Mouse (Mus musculus) midbrain, embryonic 15.5 days (tissue): ENCODE measurements around the gene Fam83c. TPM values are rescaled to one million over a fixed set of nuclear protein-coding genes. Genes with fewer than 3 reads are reported as not detected.

Experiments used
- ATAC-seq: fragments of 200-750 bp; cut with Nextera tagmentation; replicated peaks from 2 replicates; pipeline ENCODE4 v1.8.0; 2017; ENCODE audit warnings: moderate TSS enrichment
- H3K27ac ChIP-seq: fragments of 300-500 bp; sonication (generic); 2 replicates; pipeline ENCODE4 v1.5.1; 2015; ENCODE audit warnings: mild to moderate bottlenecking, inconsistent platforms
- H3K27me3 ChIP-seq: fragments of 300-500 bp; sonication (generic); replicated peaks from 2 replicates; pipeline ENCODE4 v1.6.1; 2015; ENCODE audit warnings: inconsistent platforms
- H3K36me3 ChIP-seq: fragments of 300-500 bp; sonication (generic); replicated peaks from 2 replicates; pipeline ENCODE4 v1.6.1; 2015; ENCODE audit warnings: inconsistent platforms
- H3K4me1 ChIP-seq: fragments of 300-500 bp; sonication (generic); 2 replicates; pipeline ENCODE4 v1.6.1; 2015; ENCODE audit warnings: inconsistent platforms
- H3K4me2 ChIP-seq: fragments of 300-500 bp; sonication (generic); 2 replicates; pipeline ENCODE4 v1.6.1; 2015; ENCODE audit warnings: inconsistent platforms, mild to moderate bottlenecking, moderate library complexity
- H3K4me3 ChIP-seq: fragments of 300-500 bp; sonication (generic); 2 replicates; pipeline ENCODE4 v1.5.1; 2015; ENCODE audit warnings: mild to moderate bottlenecking, inconsistent platforms
- H3K9ac ChIP-seq: fragments of 300-500 bp; sonication (generic); 2 replicates; pipeline ENCODE4 v1.6.1; 2015; ENCODE audit warnings: mild to moderate bottlenecking, inconsistent platforms
- H3K9me3 ChIP-seq: fragments of 300-500 bp; sonication (generic); 2 replicates; pipeline ENCODE4 v1.6.1; 2016; ENCODE audit warnings: inconsistent platforms
- WGBS: fragments of 180-500 bp; shearing (Covaris S2); methylation state at CpG from one replicate; pipeline ENCODE4 v1.1.7; 2015; ENCODE audit warnings: mixed read lengths; 5-methylcytosine and 5-hydroxymethylcytosine counted together
- polyA plus RNA-seq: library from polyadenylated mRNA; unstranded; fragments of >200 nt; fragmentation: Nextera tagmentation; extraction: Ambion mirVana; gene quantifications from 2 replicates; pipeline ENCODE4 v1.2.1, GENCODE M21; 2015

Gene Fam83c
- polyA plus RNA-seq, 1 experiment from 2014 or later: 0.54 TPM

DNA sequence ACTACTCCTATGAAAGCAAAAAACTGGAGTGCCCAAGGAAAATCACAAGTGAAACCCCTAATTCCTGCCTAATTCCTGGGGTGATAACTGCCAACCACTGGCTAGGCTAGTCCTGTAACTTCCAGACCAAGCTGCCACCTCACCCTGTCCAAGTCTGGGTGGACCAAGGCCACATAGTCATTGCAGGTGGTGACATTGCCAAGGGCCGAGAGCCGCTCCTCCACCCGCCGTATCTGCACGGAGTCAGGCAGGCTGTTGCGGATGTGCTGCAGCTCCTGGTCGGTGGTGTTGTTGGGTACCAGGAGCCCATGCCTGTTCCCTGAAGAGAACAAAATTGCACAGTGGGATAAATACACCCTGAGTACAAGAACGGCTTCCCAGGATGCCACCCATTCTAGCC lies 10.9 kb downstream of the Fam83c start:
- no peak overlapping the region for H3K4me3 ChIP-seq
- H3K36me3 ChIP-seq: peaks cover 17% of the 10 kb centered on the region
- no peak overlapping the region for H3K27ac ChIP-seq
- no peaks in the 10 kb centered on the region for H3K27me3 ChIP-seq
- ATAC-seq: no peak
- no peak overlapping the region for H3K9ac ChIP-seq
- 96% methylated on average over 8 of the region's 8 CpGs for WGBS
- H3K4me2 ChIP-seq: no peak overlapping the region
- H3K9me3 ChIP-seq: no peaks in the 10 kb centered on the region
- H3K4me1 ChIP-seq: peaks cover 31% of the 10 kb centered on the region

DNA sequence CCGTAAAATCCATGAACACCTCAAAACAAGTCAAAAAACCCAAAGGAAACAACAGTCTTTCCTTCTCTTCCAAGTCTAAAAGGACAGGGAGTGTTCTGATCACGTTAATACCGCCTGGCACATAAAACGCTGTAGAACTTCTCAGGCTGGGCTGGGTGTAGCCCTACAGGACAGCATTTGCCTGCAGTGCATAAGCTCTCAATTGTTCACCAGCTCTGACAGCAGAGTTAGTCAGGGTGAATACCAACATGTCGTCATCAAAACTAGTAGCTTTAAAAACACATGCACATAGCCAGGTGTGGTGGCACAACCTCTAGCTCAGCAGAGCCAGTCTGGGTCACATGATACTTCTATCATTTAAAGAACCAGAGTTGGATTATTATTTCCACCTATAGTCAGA lies 13.9 kb downstream of the Fam83c start:
- no peaks in the 10 kb centered on the region for H3K27me3 ChIP-seq
- H3K36me3 ChIP-seq: peaks cover 21% of the 10 kb centered on the region
- H3K9me3 ChIP-seq: no peaks in the 10 kb centered on the region
- peaks cover 30% of the 10 kb centered on the region for H3K4me1 ChIP-seq
- no peak overlapping the region for H3K9ac ChIP-seq
- H3K27ac ChIP-seq: no peak overlapping the region
- no peak overlapping the region for H3K4me2 ChIP-seq
- WGBS: 94% methylated on average over 5 of the region's 5 CpGs
- no peak overlapping the region for H3K4me3 ChIP-seq
- no peak for ATAC-seq

DNA sequence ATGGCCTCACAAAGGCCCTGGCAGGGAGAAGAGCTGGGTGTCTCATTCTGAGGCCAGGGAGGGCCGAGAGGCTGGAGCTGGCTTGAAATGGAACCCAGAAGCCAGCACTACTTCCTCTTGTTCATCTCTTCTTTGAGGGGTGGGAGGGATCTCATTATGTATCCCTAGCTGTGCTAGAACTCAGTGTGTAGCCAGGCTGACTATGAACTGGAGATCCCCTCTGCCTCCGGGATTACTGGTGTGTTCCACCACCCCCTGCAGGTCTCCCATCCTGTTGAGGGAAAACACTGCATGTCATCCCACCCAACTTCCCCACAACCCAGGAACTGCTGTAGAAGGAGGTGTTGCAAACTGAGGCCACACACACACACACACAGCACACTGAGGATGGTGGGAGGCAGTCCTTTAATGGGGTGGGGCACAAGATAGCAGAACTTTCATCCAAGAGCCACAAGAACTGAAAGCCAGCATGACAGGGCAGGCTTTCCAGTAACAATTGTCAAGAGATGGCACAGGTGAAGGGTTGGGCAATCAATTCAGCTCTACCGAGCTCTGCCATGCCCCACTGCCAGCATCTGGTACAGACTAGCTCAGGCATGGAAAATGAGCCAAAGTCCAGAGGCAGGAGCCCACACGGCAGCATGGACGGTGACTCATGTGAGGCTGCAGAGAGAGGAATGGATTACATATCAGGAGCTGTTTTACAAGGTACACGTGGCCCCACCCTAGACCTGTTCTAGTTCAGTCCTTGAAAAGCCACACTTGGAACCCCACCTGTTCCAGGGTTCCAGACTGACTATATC lies 15.0 kb downstream of the Fam83c start:
- peak overlapping the region; percentile 82 for H3K27ac ChIP-seq
- peak overlapping the region; percentile 67 for H3K4me2 ChIP-seq
- H3K36me3 ChIP-seq: peaks cover 21% of the 10 kb centered on the region
- no peaks in the 10 kb centered on the region for H3K9me3 ChIP-seq
- H3K9ac ChIP-seq: peak overlapping the region; percentile 68
- 65% methylated on average over 6 of the region's 6 CpGs for WGBS
- peaks cover 23% of the 10 kb centered on the region for H3K4me1 ChIP-seq
- H3K27me3 ChIP-seq: no peaks in the 10 kb centered on the region
- H3K4me3 ChIP-seq: peak overlapping the region; percentile 49
- ATAC-seq: no peak; the same call in 1 of the 2 replicates

DNA sequence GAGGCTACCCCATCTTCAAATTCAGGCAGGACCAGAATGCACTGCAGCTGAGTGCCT lies 15.4 kb downstream of the Fam83c start, which contains the start of gene BC029722:
TSS of gene BC029722 (minus strand) at position 35 of the 57 bp plus-strand sequence.
- Histone ChIP-seq H3K9me3 (no peaks in the 10 kb centered on the region), H3K36me3 (peaks cover 24% of the 10 kb centered on the region), H3K4me2 (peak within 1 kb of the TSS; percentile 67), H3K9ac (peak within 1 kb of the TSS; percentile 68), H3K4me1 (peaks cover 23% of the 10 kb centered on the region), H3K4me3 (peak within 1 kb of the TSS; percentile 49), H3K27me3 (no peaks in the 10 kb centered on the region), H3K27ac (peak within 1 kb of the TSS; percentile 82)
- no peak for ATAC-seq

DNA sequence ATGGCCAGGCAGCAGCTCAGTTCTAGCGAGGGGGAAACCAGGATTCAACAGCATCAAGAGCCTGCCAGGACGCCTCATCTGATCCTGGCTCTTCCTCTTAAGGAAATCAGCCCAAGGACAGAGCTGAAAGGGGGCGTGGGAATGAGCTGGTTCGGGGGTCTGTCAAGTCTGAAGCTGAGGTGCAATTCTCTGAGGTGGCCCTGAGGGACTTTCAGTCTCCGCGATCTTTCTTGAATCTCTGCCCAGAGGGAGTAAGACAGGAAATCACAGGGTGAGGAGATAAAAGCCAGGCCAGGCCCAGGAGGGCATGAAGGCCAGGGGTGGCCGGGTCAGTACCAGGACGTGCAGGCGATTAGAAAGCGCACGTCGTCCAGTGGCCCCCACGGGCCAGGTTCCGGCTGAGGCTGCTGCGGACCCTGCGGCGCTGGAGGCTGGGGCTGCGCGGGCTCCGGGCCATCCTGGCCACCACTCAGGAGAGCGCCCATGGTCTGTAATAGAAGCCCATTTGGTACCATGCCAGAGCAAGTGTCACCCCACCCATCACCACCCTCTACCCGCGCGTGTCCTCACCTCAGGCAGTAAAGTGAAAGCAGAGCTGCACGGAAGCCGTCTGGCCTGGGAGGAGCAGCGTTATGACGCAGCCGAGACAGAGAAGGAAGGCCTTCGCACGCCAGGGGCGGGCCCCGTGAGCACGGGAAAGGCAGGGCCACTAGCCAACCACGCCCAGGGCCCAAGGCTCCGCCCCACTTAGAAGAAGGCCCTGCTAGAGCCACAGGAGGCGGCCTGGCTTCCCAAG lies 15.9 kb downstream of the Fam83c start:
- H3K27me3 ChIP-seq: no peaks in the 10 kb centered on the region
- peak overlapping the region; percentile 68 for H3K9ac ChIP-seq
- H3K4me3 ChIP-seq: peak overlapping the region; percentile 49
- peaks cover 28% of the 10 kb centered on the region for H3K36me3 ChIP-seq
- peak overlapping the region; percentile 82 for H3K27ac ChIP-seq
- peak overlapping the region; percentile 67 for H3K4me2 ChIP-seq
- WGBS: 3% methylated on average over 37 of the region's 37 CpGs
- ATAC-seq: peak; percentile 90
- no peaks in the 10 kb centered on the region for H3K9me3 ChIP-seq
- peaks cover 23% of the 10 kb centered on the region for H3K4me1 ChIP-seq

DNA sequence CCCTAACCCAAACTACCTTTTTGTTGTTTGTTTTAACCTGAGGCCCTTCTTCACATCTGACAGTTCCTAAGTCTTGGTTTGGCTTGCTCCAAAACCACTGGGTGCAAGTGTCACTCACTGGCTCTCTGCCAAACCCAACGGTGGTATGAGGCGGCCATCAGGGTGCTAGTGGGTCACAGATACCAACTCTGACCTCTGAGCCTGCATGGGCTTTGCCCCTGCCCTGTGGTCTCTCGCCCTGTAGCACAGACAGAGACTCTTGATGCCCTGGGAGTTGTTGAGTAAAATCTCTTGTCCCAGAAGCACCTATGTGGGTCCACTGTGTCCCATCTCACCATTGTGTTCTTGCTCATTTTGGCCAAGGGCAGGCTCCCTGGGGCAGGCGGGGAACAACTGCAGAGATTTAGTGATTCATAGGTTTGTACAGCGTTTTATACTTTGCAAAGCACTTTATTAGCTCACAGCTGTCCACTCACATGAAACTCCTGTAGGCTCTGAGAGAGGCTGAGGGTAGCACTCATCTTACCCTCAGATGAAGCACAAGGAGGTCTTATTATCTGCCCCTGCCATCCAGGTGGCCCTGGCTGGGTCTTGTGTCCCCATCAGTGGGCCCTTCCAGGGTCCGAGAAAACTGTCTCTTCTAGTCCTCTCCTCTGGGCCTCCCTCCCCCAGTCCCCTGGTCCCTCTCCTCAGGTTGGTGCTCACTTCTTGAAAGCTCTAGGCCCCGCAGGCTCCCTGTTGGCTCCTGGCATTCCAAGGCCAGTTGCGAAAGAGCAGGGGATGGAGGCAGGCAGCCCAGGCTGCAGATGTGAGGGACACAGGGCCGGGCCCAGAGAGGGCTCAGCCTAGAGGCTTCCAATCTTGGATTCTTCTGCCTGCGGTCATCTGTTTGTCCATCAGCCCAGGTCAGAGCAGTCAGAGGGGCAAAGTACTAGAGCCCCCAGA lies 17.1 kb downstream of the Fam83c start:
- Histone ChIP-seq H3K36me3 (peaks cover 22% of the 10 kb centered on the region), H3K27me3 (no peaks in the 10 kb centered on the region), H3K4me3 (no peak overlapping the region), H3K4me2 (peak overlapping the region; percentile 67), H3K4me1 (peaks cover 23% of the 10 kb centered on the region), H3K9me3 (no peaks in the 10 kb centered on the region), H3K27ac (no peak overlapping the region), H3K9ac (peak overlapping the region; percentile 68; the same call in 1 of the 2 replicates)
- WGBS: 79% methylated on average over 10 of the region's 10 CpGs
- no peak for ATAC-seq

DNA sequence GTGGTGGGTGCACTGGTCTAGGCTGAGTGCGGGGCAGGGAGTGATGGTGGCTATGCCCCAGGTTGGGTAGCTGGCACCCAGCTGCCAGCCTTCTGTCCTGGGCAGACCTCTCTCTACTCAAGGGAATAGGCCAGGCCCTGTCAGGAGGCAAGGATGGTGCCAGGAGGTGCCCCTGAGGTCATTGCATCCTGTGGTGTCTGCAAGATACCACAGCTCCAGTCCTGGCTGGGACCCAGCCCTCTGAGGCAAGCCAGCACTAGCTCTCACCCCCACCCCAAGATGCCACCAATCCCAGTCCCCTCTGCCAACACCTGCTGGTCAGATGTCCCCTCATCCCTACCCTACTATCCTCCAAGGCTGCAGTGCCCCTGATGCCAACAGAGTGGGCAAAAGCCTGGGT lies 18.5 kb downstream of the Fam83c start:
- ATAC-seq: no peak
- no peaks in the 10 kb centered on the region for H3K27me3 ChIP-seq
- H3K9ac ChIP-seq: no peak overlapping the region
- H3K36me3 ChIP-seq: peaks cover 11% of the 10 kb centered on the region; the same call in 1 of the 2 replicates
- 96% methylated on average over 1 of the region's 1 CpGs for WGBS
- no peak overlapping the region for H3K4me3 ChIP-seq
- H3K9me3 ChIP-seq: no peaks in the 10 kb centered on the region
- no peak overlapping the region for H3K4me2 ChIP-seq
- H3K27ac ChIP-seq: no peak overlapping the region
- peaks cover 23% of the 10 kb centered on the region for H3K4me1 ChIP-seq

DNA sequence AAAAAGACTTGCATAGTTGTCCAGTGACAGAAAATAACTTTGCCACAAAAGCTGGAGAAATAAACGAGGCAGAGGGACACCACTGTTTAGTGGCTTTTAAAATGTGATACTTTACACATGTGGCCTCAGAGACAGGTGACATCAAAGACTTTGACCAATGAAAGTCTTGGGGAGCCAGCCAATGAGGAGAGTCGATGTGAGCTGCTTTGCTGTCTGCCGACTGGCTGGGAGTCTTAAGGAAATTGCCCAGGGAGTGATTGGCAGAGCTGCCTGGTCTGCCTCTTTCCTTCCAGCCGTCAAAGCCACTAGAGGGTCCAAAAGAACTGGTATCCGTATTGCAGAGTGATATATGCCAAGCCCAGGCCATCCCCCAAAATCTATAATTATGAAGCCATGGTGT lies 19.8 kb downstream of the Fam83c start:
- Histone ChIP-seq H3K4me1 (peaks cover 23% of the 10 kb centered on the region), H3K27ac (no peak overlapping the region), H3K9me3 (no peaks in the 10 kb centered on the region), H3K36me3 (peaks cover 11% of the 10 kb centered on the region; the same call in 1 of the 2 replicates), H3K4me3 (no peak overlapping the region), H3K4me2 (no peak overlapping the region), H3K27me3 (no peaks in the 10 kb centered on the region), H3K9ac (no peak overlapping the region)
- 32% methylated on average over 5 of the region's 5 CpGs for WGBS
- ATAC-seq: no peak

DNA sequence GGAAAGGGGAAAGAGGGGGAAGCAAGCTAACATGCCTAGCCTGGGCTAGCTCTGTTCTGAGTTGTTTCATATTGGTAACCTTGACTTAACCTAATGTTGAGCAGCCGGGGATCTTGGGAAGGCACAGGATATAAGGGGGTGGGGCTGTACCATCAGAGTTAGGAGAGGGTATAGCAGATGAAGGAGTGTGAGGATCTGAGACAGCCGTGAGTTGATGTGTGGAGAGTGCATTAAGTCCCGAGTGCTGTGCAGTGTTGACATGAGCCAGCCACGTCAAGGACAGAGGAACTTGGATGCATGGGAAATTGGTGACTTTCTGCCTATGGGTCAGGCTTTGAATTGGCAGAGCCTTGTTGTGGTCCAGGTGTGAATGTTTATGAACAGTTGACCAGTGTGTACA lies 22.0 kb downstream of the Fam83c start:
- no peak overlapping the region for H3K9ac ChIP-seq
- 0 out of 2 replicates have a peak, but pooled peaks cover 2% of the 10 kb centered on the region for H3K4me1 ChIP-seq
- H3K27me3 ChIP-seq: no peaks in the 10 kb centered on the region
- no peak overlapping the region for H3K27ac ChIP-seq
- no peak for ATAC-seq
- no peaks in the 10 kb centered on the region for H3K9me3 ChIP-seq
- no peak overlapping the region for H3K4me3 ChIP-seq
- H3K4me2 ChIP-seq: no peak overlapping the region
- WGBS: 88% methylated on average over 4 of the region's 4 CpGs
- H3K36me3 ChIP-seq: peaks cover 11% of the 10 kb centered on the region; the same call in 1 of the 2 replicates

DNA sequence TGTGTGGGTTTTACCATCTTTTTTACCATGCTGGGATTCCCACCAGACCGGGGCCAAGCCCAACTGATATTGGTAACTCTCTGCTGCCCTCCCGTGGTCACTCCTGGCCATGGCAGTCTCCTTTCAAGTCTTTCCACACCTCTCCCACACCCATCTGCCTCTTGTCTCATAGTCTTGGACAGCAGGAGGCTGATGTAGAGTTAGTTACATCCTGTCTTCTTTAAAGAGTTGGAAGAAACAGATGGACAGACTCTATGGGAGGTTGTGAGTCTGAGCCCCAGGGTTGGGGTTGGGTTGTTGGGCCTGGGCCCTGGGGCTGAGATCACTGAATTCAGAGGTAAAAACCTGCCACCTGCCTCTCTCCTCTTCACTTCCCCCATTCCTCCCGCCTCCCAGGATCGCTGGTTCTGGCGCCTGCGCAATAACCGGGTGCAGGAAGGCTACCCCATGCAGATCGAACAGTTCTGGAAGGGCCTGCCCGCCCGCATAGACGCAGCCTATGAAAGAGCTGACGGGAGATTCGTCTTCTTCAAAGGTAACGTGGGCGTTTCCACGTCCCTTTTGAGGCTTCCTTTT lies 22.7 kb downstream of the Fam83c start:
- H3K27me3 ChIP-seq: no peaks in the 10 kb centered on the region
- H3K4me3 ChIP-seq: no peak overlapping the region
- H3K27ac ChIP-seq: no peak overlapping the region
- ATAC-seq: no peak
- H3K36me3 ChIP-seq: peaks cover 7% of the 10 kb centered on the region; the same call in 1 of the 2 replicates
- H3K4me1 ChIP-seq: no peaks in the 10 kb centered on the region
- no peak overlapping the region for H3K9ac ChIP-seq
- H3K9me3 ChIP-seq: no peaks in the 10 kb centered on the region
- WGBS: 46% methylated on average over 16 of the region's 16 CpGs
- H3K4me2 ChIP-seq: no peak overlapping the region

DNA sequence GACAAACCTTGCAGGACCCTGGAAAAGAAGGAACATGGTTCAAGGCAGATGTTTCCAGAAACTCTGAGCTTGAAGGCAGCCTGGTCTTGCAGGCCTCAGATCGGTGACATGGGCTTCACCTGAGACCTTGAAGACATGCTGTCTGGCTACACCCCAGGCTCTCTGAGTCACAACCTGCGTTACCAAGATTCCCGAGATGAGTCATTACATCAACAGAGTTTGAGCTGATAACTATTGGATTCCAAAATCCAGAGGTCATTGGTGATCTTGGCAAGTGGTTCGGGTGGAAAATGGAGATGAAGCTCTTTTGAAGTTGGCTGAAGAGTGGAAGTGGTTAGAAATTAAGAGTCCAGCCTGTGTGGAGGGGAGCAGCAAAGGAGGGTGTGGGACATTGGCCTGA lies 25.0 kb downstream of the Fam83c start:
- H3K4me2 ChIP-seq: no peak overlapping the region
- WGBS: 89% methylated on average over 4 of the region's 4 CpGs
- H3K36me3 ChIP-seq: peaks cover 7% of the 10 kb centered on the region; the same call in 1 of the 2 replicates
- no peak overlapping the region for H3K9ac ChIP-seq
- H3K27me3 ChIP-seq: no peaks in the 10 kb centered on the region
- H3K27ac ChIP-seq: no peak overlapping the region
- H3K9me3 ChIP-seq: no peaks in the 10 kb centered on the region
- no peak overlapping the region for H3K4me3 ChIP-seq
- H3K4me1 ChIP-seq: no peaks in the 10 kb centered on the region
- ATAC-seq: no peak

DNA sequence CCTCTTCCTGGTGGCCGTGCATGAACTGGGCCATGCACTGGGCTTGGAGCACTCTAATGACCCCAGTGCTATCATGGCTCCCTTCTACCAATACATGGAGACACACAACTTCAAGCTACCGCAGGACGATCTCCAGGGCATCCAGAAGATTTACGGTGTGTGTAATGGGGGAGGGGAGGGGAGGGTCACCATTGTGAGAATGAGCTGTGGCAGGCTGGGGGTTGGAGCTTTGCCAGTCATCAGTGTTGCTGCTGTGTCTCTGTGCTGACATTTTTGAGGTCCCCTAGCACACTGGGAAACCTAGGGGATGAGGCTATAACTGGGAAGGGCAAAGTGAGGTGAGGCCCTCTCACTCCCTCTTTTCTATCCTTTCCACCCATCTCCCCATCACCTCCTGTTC lies 27.2 kb downstream of the Fam83c start:
- H3K27ac ChIP-seq: no peak overlapping the region
- H3K27me3 ChIP-seq: no peaks in the 10 kb centered on the region
- H3K9me3 ChIP-seq: no peaks in the 10 kb centered on the region
- H3K4me3 ChIP-seq: no peak overlapping the region
- no peak overlapping the region for H3K4me2 ChIP-seq
- H3K36me3 ChIP-seq: peaks cover 5% of the 10 kb centered on the region; the same call in 1 of the 2 replicates
- no peak overlapping the region for H3K9ac ChIP-seq
- ATAC-seq: no peak
- H3K4me1 ChIP-seq: no peaks in the 10 kb centered on the region
- WGBS: 88% methylated on average over 4 of the region's 4 CpGs
